Mouse (Mus musculus) limb, embryonic 10.5 days (tissue): ENCODE data around the gene Slc9a7. TPM values are rescaled to one million over a fixed set of nuclear protein-coding genes. Genes with fewer than 3 reads are reported as not detected.
A peak's percentile ranks its signal among the peaks of the same experiment; 100 is the strongest.

ENCODE experiments used
- DNase-seq: peaks from one replicate; pipeline ENCODE4 v3.0.0-alpha.2; 2017; ENCODE audit warnings: low spot score
- H3K27ac ChIP-seq: fragments of 300-500 bp; sonication (generic); 2 replicates; pipeline ENCODE4 v1.5.1; 2016; ENCODE audit warnings: mild to moderate bottlenecking
- H3K27me3 ChIP-seq: fragments of 300-500 bp; sonication (generic); 2 replicates; pipeline ENCODE4 v1.6.1; 2016; ENCODE audit warnings: low read depth, mild to moderate bottlenecking; ENCODE audit not compliant: poor library complexity, severe bottlenecking
- H3K36me3 ChIP-seq: fragments of 300-500 bp; sonication (generic); 2 replicates; pipeline ENCODE4 v1.6.1; 2016; ENCODE audit warnings: mild to moderate bottlenecking, moderate library complexity
- H3K4me1 ChIP-seq: fragments of 300-500 bp; sonication (generic); 2 replicates; pipeline ENCODE4 v1.6.1; 2016
- H3K4me3 ChIP-seq: fragments of 300-500 bp; sonication (generic); 2 replicates; pipeline ENCODE4 v1.5.1; 2016; ENCODE audit warnings: mild to moderate bottlenecking, moderate library complexity
- H3K9me3 ChIP-seq: fragments of 300-500 bp; sonication (generic); replicated peaks from 2 replicates; pipeline ENCODE4 v1.6.1; 2016; ENCODE audit warnings: mild to moderate bottlenecking
- WGBS: fragments of 180-500 bp; shearing (Covaris S2); methylation state at CpG from one replicate; pipeline ENCODE4 v1.1.7; 2016; 5-methylcytosine and 5-hydroxymethylcytosine counted together
- polyA plus RNA-seq: library from polyadenylated mRNA; unstranded; fragments of >200 nt; fragmentation: Nextera tagmentation; extraction: Ambion mirVana; gene quantifications from 2 replicates; pipeline ENCODE4 v1.2.1, GENCODE M21; 2016

Gene Slc9a7
- 0.39 and 0.65 TPM in 2 replicates for polyA plus RNA-seq

- Histone ChIP-seq H3K9me3 (no peaks in the 10 kb centered on the region), H3K27me3 (peaks cover 28% of the 10 kb centered on the region), H3K36me3 (no peaks in the 10 kb centered on the region), H3K27ac (peak within 1 kb of the TSS; percentile 50; the same call in 1 of the 2 replicates), H3K4me1 (0 out of 2 replicates have a peak, but pooled peaks cover 2% of the 10 kb centered on the region), H3K4me3 (peak within 1 kb of the TSS; percentile 60)
- 10% methylated on average over 42 of the region's 65 CpGs for WGBS
- DNase-seq = peak; percentile 50
These were observed at the start of gene Slc9a7 for GRCm38 (mm10) chrX:20291282-20292039. Gene Slc9a7, minus strand, starts transcription at chrX:20291807.

DNA sequence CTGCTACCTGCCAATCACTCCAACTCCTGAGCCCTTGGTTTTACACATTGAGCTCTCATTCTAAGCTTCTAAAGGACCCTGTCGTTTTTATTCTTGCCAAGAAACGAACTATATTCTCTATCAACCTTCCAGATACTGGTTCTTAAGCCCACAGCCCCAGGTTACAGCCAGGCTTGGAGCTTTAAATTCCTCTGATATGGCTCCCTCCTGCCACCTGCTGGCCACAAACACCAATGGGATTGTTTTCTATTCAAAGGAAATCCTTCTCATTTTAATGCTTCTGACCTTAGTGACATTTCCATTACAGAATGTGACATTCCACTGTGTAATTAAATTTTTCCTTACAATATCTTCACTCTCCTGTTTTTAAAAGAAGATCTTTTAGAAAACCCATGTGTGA lies 44.1 kb upstream of the Slc9a7 start:
- Histone ChIP-seq H3K9me3 (no peaks in the 10 kb centered on the region), H3K36me3 (no peaks in the 10 kb centered on the region), H3K4me3 (no peak overlapping the region), H3K4me1 (no peaks in the 10 kb centered on the region), H3K27ac (no peak overlapping the region), H3K27me3 (no peaks in the 10 kb centered on the region)
- peak; percentile 51 for DNase-seq
- WGBS = 10% methylated on average over 2 of the region's 2 CpGs

GRCm38 (mm10) chrX:20332756-20333155 lies 41.1 kb upstream of the Slc9a7 start:
- no peaks in the 10 kb centered on the region for H3K27me3 ChIP-seq
- no peak overlapping the region for H3K4me3 ChIP-seq
- WGBS = 81% methylated on average over 1 of the region's 1 CpGs
- no peaks in the 10 kb centered on the region for H3K36me3 ChIP-seq
- H3K27ac ChIP-seq = no peak overlapping the region
- H3K4me1 ChIP-seq = no peaks in the 10 kb centered on the region
- DNase-seq = no peak
- no peaks in the 10 kb centered on the region for H3K9me3 ChIP-seq

DNA sequence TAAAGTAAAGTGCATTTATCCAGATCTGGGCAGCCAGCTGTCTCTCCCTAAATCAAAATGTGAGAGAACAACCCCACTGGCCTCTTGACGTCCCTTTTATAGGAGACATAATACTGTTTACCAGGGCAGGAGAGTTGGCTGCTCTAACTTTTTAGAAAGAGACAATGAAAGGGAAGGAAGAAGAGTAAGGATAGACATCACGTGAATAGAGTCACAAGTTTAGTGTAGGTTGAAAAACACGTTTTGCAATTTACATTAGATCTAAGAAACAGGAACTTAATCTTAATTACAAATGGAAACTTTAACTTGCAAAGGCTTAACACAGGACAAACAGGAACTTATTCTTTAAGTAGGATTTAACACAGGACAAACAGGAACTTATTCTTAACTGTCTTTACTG lies 15.6 kb upstream of the Slc9a7 start:
- Histone ChIP-seq H3K27me3 (no peaks in the 10 kb centered on the region), H3K36me3 (no peaks in the 10 kb centered on the region), H3K4me3 (no peak overlapping the region), H3K9me3 (no peaks in the 10 kb centered on the region), H3K4me1 (no peaks in the 10 kb centered on the region), H3K27ac (no peak overlapping the region)
- no peak for DNase-seq
- 43% methylated on average over 3 of the region's 3 CpGs for WGBS

GRCm38 (mm10) chrX:20305941-20306340 lies 14.3 kb upstream of the Slc9a7 start:
- no peaks in the 10 kb centered on the region for H3K4me1 ChIP-seq
- no peak overlapping the region for H3K4me3 ChIP-seq
- no peak for DNase-seq

GRCm38 (mm10) chrX:20303280-20303679 lies 11.7 kb upstream of the Slc9a7 start:
- no peaks in the 10 kb centered on the region for H3K36me3 ChIP-seq
- H3K4me3 ChIP-seq = no peak overlapping the region
- H3K27ac ChIP-seq = no peak overlapping the region
- DNase-seq = no peak
- H3K4me1 ChIP-seq = no peaks in the 10 kb centered on the region
- H3K9me3 ChIP-seq = no peaks in the 10 kb centered on the region
- H3K27me3 ChIP-seq = no peaks in the 10 kb centered on the region

More at GRCm38 (mm10) chrX:20305941-20306340, 14.3 kb upstream of the Slc9a7 start:
- Histone ChIP-seq H3K9me3 (no peaks in the 10 kb centered on the region), H3K27ac (no peak overlapping the region), H3K36me3 (no peaks in the 10 kb centered on the region), H3K27me3 (no peaks in the 10 kb centered on the region)

DNA sequence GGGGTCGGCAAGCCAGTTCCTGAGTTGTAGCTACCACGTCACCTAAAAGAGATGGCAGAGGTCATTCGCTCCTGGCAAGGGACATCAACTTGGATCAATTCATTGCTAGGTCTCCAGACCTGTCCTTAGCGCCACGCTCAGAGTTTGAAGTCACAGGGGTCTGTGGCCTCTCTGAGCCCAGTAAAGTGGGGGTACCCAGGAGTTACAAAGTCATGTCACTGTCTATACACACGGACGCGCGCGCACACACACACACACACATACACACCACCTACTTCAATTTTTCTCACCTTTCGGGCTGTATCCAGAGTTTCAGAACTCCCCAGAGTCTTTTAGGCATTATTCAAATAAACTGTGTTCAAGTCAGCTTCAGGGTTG lies 422 bp upstream of the Slc9a7 start:
- Histone ChIP-seq H3K4me3 (peak overlapping the region; percentile 60), H3K36me3 (no peaks in the 10 kb centered on the region), H3K27me3 (peaks cover 28% of the 10 kb centered on the region), H3K27ac (no peak overlapping the region), H3K4me1 (0 out of 2 replicates have a peak, but pooled peaks cover 2% of the 10 kb centered on the region), H3K9me3 (no peaks in the 10 kb centered on the region)
- 35% methylated on average over 11 of the region's 11 CpGs for WGBS
- DNase-seq = no peak

DNA sequence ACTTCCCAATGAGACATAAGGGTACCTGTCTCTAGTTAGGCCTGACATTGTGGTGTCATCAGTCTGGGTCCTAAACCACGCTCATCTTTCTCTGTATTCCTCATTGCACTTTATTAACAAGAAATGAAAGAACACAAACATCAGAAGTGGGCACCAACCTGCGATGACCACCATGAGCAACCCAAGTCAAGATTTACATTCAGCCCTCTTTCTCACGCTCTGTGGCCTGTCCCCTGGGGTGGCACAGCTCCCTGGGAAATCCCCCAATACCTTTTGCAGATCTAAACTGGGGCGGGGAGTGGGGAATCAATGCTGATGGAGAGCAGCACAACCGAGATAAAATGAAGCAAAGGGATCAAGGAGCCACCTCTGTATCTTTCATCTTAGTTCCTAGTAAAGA lies 892 bp downstream of the Slc9a7 start:
- H3K4me3 ChIP-seq = peak overlapping the region; percentile 60
- H3K4me1 ChIP-seq = 0 out of 2 replicates have a peak, but pooled peaks cover 2% of the 10 kb centered on the region
- H3K36me3 ChIP-seq = no peaks in the 10 kb centered on the region
- no peaks in the 10 kb centered on the region for H3K9me3 ChIP-seq
- no peak for DNase-seq
- WGBS = 11% methylated on average over 5 of the region's 5 CpGs
- H3K27me3 ChIP-seq = peaks cover 28% of the 10 kb centered on the region
- H3K27ac ChIP-seq = no peak overlapping the region

- no peak overlapping the region for H3K27ac ChIP-seq
- H3K4me1 ChIP-seq = 0 out of 2 replicates have a peak, but pooled peaks cover 2% of the 10 kb centered on the region
- DNase-seq = no peak
- H3K27me3 ChIP-seq = peaks cover 28% of the 10 kb centered on the region
- H3K4me3 ChIP-seq = no peak overlapping the region
- WGBS = 93% methylated on average over 3 of the region's 3 CpGs
- no peaks in the 10 kb centered on the region for H3K9me3 ChIP-seq
- H3K36me3 ChIP-seq = no peaks in the 10 kb centered on the region
These were observed 2.9 kb downstream of the Slc9a7 start for GRCm38 (mm10) chrX:20288674-20289073.

- Histone ChIP-seq H3K9me3 (no peaks in the 10 kb centered on the region), H3K4me1 (no peaks in the 10 kb centered on the region), H3K27ac (no peak overlapping the region), H3K4me3 (no peak overlapping the region), H3K36me3 (no peaks in the 10 kb centered on the region), H3K27me3 (peaks cover 11% of the 10 kb centered on the region)
- WGBS = 73% methylated on average over 2 of the region's 2 CpGs
- DNase-seq = no peak
These were observed 5.4 kb downstream of the Slc9a7 start for GRCm38 (mm10) chrX:20286254-20286653.

GRCm38 (mm10) chrX:20279424-20279823 lies 12.2 kb downstream of the Slc9a7 start:
- WGBS = 86% methylated on average over 6 of the region's 6 CpGs
- no peak for DNase-seq
- H3K4me1 ChIP-seq = no peaks in the 10 kb centered on the region
- H3K9me3 ChIP-seq = no peaks in the 10 kb centered on the region
- no peaks in the 10 kb centered on the region for H3K36me3 ChIP-seq
- H3K27me3 ChIP-seq = no peaks in the 10 kb centered on the region
- H3K4me3 ChIP-seq = no peak overlapping the region
- no peak overlapping the region for H3K27ac ChIP-seq

GRCm38 (mm10) chrX:20273854-20274253 lies 17.8 kb downstream of the Slc9a7 start:
- no peaks in the 10 kb centered on the region for H3K4me1 ChIP-seq
- H3K9me3 ChIP-seq = no peaks in the 10 kb centered on the region
- no peak overlapping the region for H3K27ac ChIP-seq
- no peak overlapping the region for H3K4me3 ChIP-seq
- H3K27me3 ChIP-seq = no peaks in the 10 kb centered on the region
- DNase-seq = no peak
- no peaks in the 10 kb centered on the region for H3K36me3 ChIP-seq

DNA sequence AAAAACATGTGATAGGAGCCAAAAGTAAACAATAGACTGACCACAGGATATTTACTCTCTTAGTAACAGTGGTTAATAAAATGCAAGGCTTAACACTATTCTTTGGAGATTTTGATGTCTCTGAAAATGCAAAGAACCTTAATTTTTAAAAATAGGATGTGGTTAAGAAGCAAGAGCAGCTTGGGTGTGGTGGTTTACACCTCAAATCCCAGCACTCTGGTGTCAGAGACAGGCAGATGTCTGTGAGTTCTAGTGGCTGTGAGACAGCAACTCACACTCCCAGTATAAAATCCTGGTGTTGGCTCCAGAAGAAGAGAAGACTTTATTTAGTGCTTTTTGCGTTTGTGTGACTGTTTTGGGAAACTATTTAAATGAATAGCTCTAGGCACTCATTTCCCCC lies 19.6 kb downstream of the Slc9a7 start:
- Histone ChIP-seq H3K9me3 (no peaks in the 10 kb centered on the region), H3K4me1 (no peaks in the 10 kb centered on the region), H3K36me3 (no peaks in the 10 kb centered on the region), H3K27me3 (no peaks in the 10 kb centered on the region), H3K4me3 (no peak overlapping the region), H3K27ac (no peak overlapping the region)
- no peak for DNase-seq
- WGBS = 36% methylated on average over 1 of the region's 1 CpGs

DNA sequence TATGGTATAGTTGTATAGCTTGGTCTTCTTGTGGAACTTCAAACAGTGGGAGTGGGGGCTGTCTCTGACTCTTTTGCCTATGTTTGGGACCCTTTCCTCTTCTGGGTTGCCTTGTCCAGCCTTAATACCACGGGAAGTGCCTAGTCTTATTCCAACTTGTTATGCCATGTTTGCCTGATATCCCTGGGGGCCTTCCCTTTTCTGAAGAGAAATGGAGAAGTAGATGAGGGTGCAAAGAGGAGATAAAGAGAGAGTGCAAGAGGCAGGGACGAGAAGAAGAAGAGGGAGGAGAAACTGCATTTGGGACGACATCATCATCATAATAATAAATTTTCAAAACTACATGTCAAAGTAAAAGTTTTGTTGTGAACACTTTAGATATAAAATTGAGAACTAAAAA lies 21.6 kb downstream of the Slc9a7 start:
- Histone ChIP-seq H3K4me1 (no peaks in the 10 kb centered on the region), H3K36me3 (no peaks in the 10 kb centered on the region), H3K27me3 (no peaks in the 10 kb centered on the region), H3K4me3 (no peak overlapping the region), H3K27ac (no peak overlapping the region), H3K9me3 (no peaks in the 10 kb centered on the region)
- WGBS = 80% methylated on average over 3 of the region's 3 CpGs
- no peak for DNase-seq
